Mouse (Mus musculus): Measurements from ENCODE around the gene Macf1. TPM values are rescaled to one million over a fixed set of nuclear protein-coding genes. Genes with fewer than 3 reads are reported as not detected.
A peak's percentile ranks its signal among the peaks of the same experiment; 100 is the strongest.
"Not testable (repeated sequence)": the region's sequence is repeated elsewhere in the genome, so short reads cannot be mapped to it uniquely, and the experiment has no call there.

Gene Macf1
- total RNA-seq, 2 experiments from 2014 or later, result 49.0 to 51.9 TPM

DNA sequence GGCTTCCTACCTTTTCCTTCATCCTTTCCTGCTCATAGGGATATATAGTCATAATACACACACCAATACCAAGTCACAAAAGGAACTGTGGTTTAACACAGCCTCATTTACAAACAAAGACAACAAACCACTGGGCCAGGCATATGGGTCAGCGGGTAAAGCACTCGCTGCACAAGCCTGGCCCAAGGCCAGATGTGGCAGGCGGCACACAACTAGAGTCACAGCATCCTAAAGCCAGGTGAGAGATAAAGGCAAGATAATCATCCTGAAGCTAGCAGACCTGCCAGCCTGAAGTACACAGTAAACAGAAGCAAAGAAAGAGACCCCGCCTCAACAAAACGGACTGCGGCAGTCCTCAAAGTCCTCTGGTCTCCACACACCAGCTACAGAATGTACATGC, 40.6 kb downstream of the Macf1 start:
- intact Hi-C loops (cut with DNase I), result no loop called here
- DNase-seq, result no peak

GRCm38 (mm10) chr4:123642877-123643276, 41.3 kb downstream of the Macf1 start:
- DNase-seq, result no peak

GRCm38 (mm10) chr4:123637136-123637535, 47.0 kb downstream of the Macf1 start:
- no peak for DNase-seq
- intact Hi-C loops (cut with DNase I), result no loop called here

More at GRCm38 (mm10) chr4:123642877-123643276, 41.3 kb downstream of the Macf1 start:
- intact Hi-C loops (cut with DNase I), result no loop called here

DNA sequence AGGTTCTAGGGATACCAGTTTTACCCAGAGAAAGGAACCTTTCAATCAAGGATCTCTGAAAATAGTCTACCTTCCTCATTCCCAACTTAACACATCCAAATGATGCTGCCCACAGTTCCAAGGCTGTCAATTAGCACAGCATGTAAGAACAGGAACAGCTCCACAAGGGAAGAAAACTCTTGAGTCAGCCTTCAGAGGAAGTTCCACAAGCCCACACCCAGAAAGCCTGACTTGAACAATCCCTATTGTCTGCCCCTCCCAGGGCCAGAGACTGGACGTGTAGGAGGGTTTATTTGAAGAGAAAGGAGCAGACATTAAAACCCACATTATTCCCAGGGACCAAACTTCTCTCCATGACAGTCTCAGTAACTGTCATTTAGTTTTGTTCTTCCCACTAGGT, 48.7 kb downstream of the Macf1 start:
- intact Hi-C loops (cut with DNase I), result loop anchor here (2.0 kb wide), 1 partner anchor 27 kb away; no protein-coding TSS in a partner anchor
- no peak for DNase-seq

GRCm38 (mm10) chr4:123634436-123634835, 49.7 kb downstream of the Macf1 start:
- DNase-seq, result no peak
- intact Hi-C loops (cut with DNase I), result loop anchor here (2.0 kb wide), 1 partner anchor 28 kb away; no protein-coding TSS in a partner anchor

GRCm38 (mm10) chr4:123633874-123634273, 50.3 kb downstream of the Macf1 start:
- no peak for DNase-seq
- intact Hi-C loops (cut with DNase I), result loop anchor here (2.0 kb wide), 1 partner anchor 29 kb away; no protein-coding TSS in a partner anchor

DNA sequence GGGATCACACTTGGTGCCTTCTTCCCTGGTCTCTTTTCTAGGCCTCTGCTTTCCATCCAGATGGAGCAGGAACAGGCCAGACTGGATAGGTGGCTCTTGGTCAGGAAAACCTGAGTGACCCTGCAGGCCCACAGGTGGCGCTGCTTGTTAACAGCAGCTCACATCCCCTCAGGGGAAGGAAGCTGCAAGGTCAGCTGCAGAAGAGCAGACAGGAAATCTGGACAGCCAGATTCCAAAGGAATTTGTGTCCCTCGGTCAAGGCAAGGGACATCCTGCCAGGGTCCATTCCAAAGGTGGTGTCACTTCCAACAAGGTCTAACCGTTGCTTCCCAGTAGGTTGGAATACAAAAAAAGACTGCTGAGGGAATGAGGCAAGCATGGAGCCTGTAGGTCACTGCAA, 50.8 kb downstream of the Macf1 start:
- intact Hi-C loops (cut with DNase I), result no loop called here
- DNase-seq, result peak; percentile 42 to 64

- DNase-seq; intact Hi-C loops (cut with DNase I): not testable (repeated sequence)
These were observed 52.0 kb downstream of the Macf1 start for GRCm38 (mm10) chr4:123632116-123632515.

DNA sequence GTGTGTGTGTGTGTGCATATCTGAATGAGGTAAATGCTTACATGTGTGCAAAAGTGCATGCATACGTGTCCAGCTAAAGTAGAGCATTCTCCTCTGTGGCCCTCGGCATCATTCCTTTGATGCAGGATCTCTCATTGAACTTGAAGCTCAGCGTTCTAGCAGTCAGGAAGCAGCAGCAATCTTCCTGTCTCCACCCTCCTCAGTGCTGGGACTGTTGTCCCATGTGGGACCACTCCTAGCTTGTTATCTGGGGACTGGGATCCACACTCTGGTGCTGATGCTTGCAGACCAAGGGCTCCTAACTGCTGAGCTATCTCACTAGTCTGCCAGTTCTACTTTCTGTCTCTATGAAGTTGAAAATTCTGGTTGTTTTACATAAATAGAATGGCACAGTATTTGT, 52.5 kb downstream of the Macf1 start:
- no peak for DNase-seq
- intact Hi-C loops (cut with DNase I), result no loop called here

DNA sequence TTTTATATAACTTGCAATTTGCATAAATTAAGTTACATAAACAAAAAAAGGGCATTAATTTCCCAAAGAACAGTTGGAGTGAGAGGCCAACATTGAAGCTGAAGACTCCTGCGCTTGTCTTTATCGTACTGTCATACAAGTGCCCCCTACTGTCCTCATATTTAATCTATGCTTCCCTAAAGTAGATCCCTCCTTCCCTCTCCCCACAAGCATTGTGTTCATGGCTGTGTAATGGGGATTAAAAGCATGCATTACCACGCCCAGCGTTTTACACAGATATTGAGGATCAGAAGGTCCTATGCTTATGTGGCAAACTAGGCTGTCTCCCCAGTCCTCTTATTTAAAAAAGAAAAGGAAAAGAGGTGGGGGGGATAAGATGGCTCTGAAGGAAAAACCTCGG, 56.5 kb downstream of the Macf1 start:
- DNase-seq, result no peak
- intact Hi-C loops (cut with DNase I), result no loop called here

GRCm38 (mm10) chr4:123625332-123626072, 58.7 kb downstream of the Macf1 start:
- intact Hi-C loops (cut with DNase I), result no loop called here
- no peak for DNase-seq

DNA sequence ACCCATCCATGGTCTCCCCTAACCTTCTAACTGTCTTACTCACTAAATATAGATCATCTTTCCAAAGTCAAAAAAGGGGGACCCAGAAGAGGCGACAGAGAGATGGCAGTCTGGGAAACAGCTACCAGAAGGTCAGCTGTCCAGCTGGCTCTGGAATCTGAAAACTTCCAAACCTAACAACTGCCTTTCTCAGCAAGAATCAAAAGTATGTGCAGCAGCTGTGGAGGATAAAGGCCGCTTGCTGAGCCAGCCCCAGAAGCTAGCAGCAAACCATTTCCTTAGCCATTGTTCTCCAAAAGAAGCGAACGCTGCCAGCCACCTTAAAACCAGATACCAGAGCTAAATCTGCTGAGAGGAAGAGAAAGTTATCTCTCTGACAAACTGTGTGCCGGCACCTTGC, 59.7 kb downstream of the Macf1 start:
- intact Hi-C loops (cut with DNase I), result loop anchor here (5.0 kb wide), 1 partner anchor 38 kb away; no protein-coding TSS in a partner anchor

GRCm38 (mm10) chr4:123623742-123624151, 60.4 kb downstream of the Macf1 start:
- DNase-seq, result no peak

More for the DNA sequence above, 59.7 kb downstream of the Macf1 start:
- no peak for DNase-seq

GRCm38 (mm10) chr4:123621732-123622131, 62.4 kb downstream of the Macf1 start:
- no peak for DNase-seq
- intact Hi-C loops (cut with DNase I), result loop anchor here (5.0 kb wide), 1 partner anchor 41 kb away; no protein-coding TSS in a partner anchor

More at GRCm38 (mm10) chr4:123623742-123624151, 60.4 kb downstream of the Macf1 start:
- intact Hi-C loops (cut with DNase I), result loop anchor here (5.0 kb wide), 1 partner anchor 39 kb away; no protein-coding TSS in a partner anchor

GRCm38 (mm10) chr4:123617727-123618389, 66.3 kb downstream of the Macf1 start:
- no peak for DNase-seq
- intact Hi-C loops (cut with DNase I), result no loop called here

DNA sequence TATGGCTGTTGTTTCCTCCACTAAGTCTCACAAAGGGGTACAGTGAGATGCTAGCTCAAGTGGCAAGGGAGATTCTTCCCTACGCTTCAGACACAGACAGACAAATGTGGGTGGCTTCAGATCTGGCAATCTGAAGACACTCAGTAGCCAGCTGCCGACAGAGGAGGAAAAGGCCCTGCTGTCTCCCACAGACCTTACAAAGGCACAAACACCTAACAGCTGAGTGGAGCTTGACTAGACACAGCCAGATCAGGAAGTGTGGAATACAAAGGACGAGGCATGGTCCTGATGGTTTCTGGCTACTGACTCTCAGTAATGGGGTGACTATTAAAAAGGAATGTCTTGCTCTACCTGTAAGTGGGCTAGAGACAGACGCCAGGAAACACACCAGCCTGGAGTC, 67.2 kb downstream of the Macf1 start:
- intact Hi-C loops (cut with DNase I), result no loop called here
- DNase-seq, result no peak

DNA sequence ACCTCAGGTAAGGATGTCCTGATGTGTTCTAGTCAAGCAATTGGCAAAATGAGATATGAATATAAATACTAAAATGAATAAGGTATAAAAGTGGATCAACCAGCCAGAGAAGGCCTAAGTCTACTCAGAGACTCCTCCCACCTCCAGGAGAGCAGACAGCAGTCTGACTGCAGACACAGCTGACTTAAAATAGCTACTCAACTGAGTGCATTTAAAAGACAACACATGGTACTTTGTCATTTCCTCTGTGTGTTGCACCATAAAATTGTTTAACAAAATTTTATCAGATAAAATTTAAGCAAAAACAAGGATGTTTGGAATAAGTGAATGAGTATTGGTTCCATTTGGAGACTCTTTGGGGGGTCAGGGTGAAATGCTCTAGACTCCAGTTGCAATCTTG, 67.7 kb downstream of the Macf1 start:
- intact Hi-C loops (cut with DNase I), result no loop called here
- no peak for DNase-seq

DNA sequence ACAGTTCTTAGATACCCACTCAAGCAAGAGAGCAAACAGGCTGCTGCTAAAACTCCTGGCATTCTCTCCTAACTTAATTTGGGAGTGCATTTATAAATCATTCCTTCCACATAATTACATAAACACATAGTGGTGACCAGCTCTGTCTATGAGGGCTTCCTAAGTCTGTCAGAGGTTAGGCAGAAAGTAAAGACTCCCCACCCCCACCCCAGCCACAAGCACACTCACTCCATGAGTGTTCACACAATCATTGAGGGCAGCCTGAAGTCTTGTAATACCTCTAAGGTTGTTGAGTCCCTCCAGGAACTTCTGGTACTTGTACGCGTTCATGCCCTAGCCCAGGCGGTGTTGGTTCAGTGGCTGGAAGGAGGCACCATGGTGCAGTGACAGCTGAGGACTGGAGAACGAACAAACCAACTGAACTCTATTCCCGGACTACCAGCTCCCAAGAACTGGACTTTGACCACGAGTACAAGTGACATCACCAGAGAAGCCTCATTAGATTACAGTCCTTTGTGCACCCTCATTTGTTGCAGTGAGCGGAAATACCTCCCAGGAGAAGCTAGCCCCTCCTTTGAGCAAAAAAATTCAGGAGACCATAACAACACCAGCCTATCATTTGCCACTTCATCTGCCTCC, 70.7 kb downstream of the Macf1 start:
- DNase-seq, result no peak
- intact Hi-C loops (cut with DNase I), result no loop called here

- no peak for DNase-seq
- intact Hi-C loops (cut with DNase I), result no loop called here
These were observed 72.2 kb downstream of the Macf1 start for GRCm38 (mm10) chr4:123611940-123612339.

- intact Hi-C loops (cut with DNase I), result no loop called here
- no peak for DNase-seq
These were observed 72.9 kb downstream of the Macf1 start for GRCm38 (mm10) chr4:123611241-123611640.

DNA sequence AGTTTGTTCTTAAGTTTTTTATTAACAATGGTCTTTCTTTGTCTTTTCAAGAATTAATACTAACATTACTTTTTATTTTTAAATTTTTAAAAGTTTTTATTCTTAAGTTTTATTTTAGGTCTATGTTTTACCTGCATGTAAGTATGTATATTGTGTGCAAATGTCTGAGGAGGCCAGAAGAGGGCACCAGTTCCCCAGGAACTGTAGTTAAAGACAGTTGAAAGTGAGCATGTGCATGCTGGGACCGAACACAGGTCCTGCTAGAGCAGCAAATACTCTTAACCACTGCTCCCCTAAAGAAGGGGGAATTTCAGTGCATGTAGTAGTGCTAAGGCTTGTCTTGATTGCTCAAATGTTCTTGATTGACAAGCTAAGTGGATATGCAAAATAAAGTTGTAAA, 77.0 kb downstream of the Macf1 start:
- intact Hi-C loops (cut with DNase I), result no loop called here
- DNase-seq, result no peak
